Mouse (Mus musculus) neural tube, embryonic 11.5 days (tissue): ENCODE data around the gene Epha2. TPM values are rescaled to one million over a fixed set of nuclear protein-coding genes. Genes with fewer than 3 reads are reported as not detected.

Experiments
- ATAC-seq: fragments of 200-750 bp; cut with Nextera tagmentation; 2 replicates; pipeline ENCODE4 v1.8.0; 2017; ENCODE audit warnings: moderate number of reproducible peaks, mild to moderate bottlenecking, moderate TSS enrichment, moderate library complexity; ENCODE audit not compliant: insufficient read depth, low FRiP score, low TSS enrichment
- DNase-seq: peaks from one replicate; pipeline ENCODE4 v3.0.0-alpha.2; 2015; ENCODE audit warnings: low spot score
- H3K27ac ChIP-seq: fragments of 300-500 bp; sonication (generic); 2 replicates; pipeline ENCODE4 v1.5.1; 2014; ENCODE audit warnings: low read depth, mild to moderate bottlenecking, low read length
- H3K27me3 ChIP-seq: fragments of 300-500 bp; sonication (generic); 2 replicates; pipeline ENCODE4 v1.6.1; 2014; ENCODE audit warnings: mild to moderate bottlenecking, low read length, mixed read lengths; ENCODE audit not compliant: control insufficient read depth, insufficient read depth
- H3K36me3 ChIP-seq: fragments of 300-500 bp; sonication (generic); 2 replicates; pipeline ENCODE4 v1.6.1; 2014; ENCODE audit warnings: mild to moderate bottlenecking, low read length, moderate library complexity, mixed read lengths; ENCODE audit not compliant: control insufficient read depth, insufficient read depth
- H3K4me1 ChIP-seq: fragments of 300-500 bp; sonication (generic); 2 replicates; pipeline ENCODE4 v1.6.1; 2014; ENCODE audit warnings: low read length, mixed read lengths; ENCODE audit not compliant: control insufficient read depth, insufficient read depth
- H3K4me2 ChIP-seq: fragments of 300-500 bp; sonication (generic); 2 replicates; pipeline ENCODE4 v1.6.1; 2014; ENCODE audit warnings: low read depth, mild to moderate bottlenecking, moderate library complexity
- H3K4me3 ChIP-seq: fragments of 300-500 bp; sonication (generic); 2 replicates; pipeline ENCODE4 v1.5.1; 2014; ENCODE audit warnings: low read depth, low read length
- H3K9ac ChIP-seq: fragments of 300-500 bp; sonication (generic); 2 replicates; pipeline ENCODE4 v1.6.1; 2014; ENCODE audit warnings: mild to moderate bottlenecking, low read length
- H3K9me3 ChIP-seq: fragments of 300-500 bp; sonication (generic); 2 replicates; pipeline ENCODE4 v1.6.1; 2016; ENCODE audit warnings: low read length; ENCODE audit not compliant: control insufficient read depth
- WGBS: fragments of 180-500 bp; shearing (Covaris S2); extraction: QIAGEN DNeasy Blood & Tissue Kit; methylation state at CpG from one replicate; pipeline ENCODE4 v1.1.7; 2014; 5-methylcytosine and 5-hydroxymethylcytosine counted together
- polyA plus RNA-seq: library from polyadenylated mRNA; unstranded; fragments of >200 nt; fragmentation: Nextera tagmentation; extraction: Ambion mirVana; gene quantifications from 2 replicates; pipeline ENCODE4 v1.2.1, GENCODE M21; 2014

The Epha2 gene
- polyA plus RNA-seq, 1 experiment from 2014 or later = 2.5 TPM

DNA sequence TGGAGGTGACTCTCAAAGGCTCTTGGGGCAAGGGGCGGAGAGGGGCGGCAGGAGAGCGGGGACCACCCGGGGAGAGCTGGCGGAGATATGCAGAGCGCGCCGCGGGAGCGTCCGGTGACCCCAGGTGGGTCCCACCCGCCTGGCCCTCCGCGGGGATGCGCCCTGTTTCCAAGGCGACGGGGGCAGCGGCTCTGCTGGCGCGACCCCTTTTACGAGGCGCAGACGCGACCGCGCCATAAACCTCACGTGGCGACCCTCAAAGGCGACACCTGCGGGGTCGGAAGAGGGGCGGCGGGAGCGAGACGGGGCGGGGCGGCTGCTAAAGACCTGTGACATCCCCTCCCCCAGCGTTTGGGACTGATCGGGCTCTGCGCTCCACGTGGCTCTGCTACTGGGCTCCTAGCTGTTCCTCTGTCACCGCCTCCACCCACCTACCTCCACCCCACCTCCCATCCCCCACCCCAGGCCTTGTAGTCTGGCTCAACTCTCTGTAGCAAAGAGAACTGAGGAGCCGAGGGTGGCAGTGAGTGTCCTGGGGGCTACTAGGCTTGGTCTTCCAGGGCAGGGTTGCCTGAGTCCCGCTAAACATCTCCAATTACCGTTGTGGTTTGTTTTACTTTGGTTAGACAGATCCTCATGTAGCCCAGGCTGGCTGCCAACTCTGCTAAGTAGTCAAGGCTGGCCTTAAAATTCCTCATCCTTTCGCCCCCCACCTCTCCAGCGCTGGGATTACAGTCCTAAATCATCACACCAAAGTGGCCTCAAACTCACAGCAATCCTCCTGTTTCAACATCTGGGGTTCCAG, 9.3 kb upstream of the Epha2 start:
- no peak for DNase-seq
- peak; percentile 21; the same call in 1 of the 2 replicates for ATAC-seq

DNA sequence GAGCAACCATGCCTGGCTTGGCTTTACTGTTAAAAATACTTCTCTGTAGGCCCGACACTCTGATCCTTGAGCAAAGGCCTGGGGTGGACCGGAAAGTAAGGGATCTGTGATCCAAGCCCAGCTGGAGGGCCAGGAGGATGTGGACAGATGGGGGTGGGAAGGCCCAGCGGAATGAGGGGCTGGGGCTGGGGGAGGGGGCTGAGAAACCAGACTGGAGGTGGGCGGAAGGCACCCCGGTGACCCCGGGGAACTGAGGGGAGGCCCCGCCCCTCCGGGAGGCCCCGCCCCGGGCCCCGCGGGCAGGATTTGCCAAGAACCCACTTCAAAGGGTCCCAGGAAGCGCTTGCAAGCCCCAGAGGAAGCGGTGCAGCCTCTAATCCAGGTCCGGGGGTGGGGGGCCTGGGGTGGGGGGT, 5.3 kb upstream of the Epha2 start:
- Histone ChIP-seq H3K9me3 (no peaks in the 10 kb centered on the region), H3K36me3 (no peaks in the 10 kb centered on the region), H3K4me1 (peaks cover 12% of the 10 kb centered on the region), H3K27me3 (peaks cover 31% of the 10 kb centered on the region), H3K4me2 (peak overlapping the region; percentile 23; the same call in 1 of the 2 replicates), H3K4me3 (no peak overlapping the region), H3K9ac (0 out of 2 replicates have a peak overlapping the region, but pooled peaks have one; percentile 24), H3K27ac (no peak overlapping the region)
- ATAC-seq (no peak), DNase-seq (no peak)
- WGBS = 3% methylated on average over 13 of the region's 15 CpGs

More for the DNA sequence above, 9.3 kb upstream of the Epha2 start:
- Histone ChIP-seq H3K4me3 (peak overlapping the region; percentile 27), H3K9ac (peak overlapping the region; percentile 43; the same call in 1 of the 2 replicates), H3K36me3 (no peaks in the 10 kb centered on the region), H3K27ac (no peak overlapping the region), H3K9me3 (no peaks in the 10 kb centered on the region), H3K4me2 (peak overlapping the region; percentile 57), H3K4me1 (peaks cover 19% of the 10 kb centered on the region), H3K27me3 (peaks cover 29% of the 10 kb centered on the region)
- 1% methylated on average over 39 of the region's 47 CpGs for WGBS

DNA sequence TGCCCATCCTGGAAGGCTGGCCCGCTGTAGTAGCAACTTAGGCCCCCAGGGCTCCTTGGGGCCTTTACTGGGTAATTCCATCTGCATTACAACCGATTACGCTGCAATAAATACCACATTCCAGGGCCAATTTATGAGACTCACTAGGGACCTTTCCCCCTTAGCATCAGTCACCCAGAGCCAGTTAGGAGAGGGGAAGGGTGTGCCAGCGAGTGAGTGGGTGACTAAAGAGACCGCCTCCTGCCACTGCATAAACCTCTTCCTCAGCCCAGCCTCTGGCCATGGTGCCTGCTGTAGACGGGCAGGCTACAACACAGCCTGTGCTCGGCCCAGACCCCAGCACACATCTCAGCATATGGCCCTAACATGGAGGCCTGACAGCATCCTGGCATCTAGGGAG, 3.1 kb upstream of the Epha2 start:
- no peak for DNase-seq
- ATAC-seq = no peak
- 28% methylated on average over 7 of the region's 7 CpGs for WGBS

DNA sequence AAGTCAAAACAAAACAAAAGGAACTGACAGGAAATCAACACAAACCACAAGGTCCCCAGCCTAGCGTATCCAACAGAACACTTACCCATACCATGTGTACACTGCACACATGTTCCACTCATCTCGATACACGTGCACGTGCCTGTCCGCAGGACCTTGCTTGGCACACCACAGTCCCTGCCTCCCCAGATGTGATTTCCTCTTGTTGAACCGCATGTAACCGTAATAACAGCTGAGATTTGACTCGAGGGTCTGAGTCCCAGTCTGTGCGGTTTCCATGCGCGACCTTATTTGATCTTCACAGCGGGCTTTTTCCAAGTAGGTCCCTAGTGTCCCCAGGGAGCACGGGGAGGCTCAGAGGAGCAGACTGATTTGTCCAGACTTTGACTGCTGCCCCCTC, 1.7 kb upstream of the Epha2 start:
- Histone ChIP-seq H3K36me3 (no peaks in the 10 kb centered on the region), H3K9ac (no peak overlapping the region), H3K4me3 (no peak overlapping the region), H3K4me2 (no peak overlapping the region), H3K27ac (no peak overlapping the region), H3K27me3 (peaks cover 36% of the 10 kb centered on the region), H3K4me1 (peaks cover 14% of the 10 kb centered on the region), H3K9me3 (no peaks in the 10 kb centered on the region)
- ATAC-seq (no peak), DNase-seq (no peak)
- WGBS = 65% methylated on average over 13 of the region's 13 CpGs

More for the DNA sequence above, 3.1 kb upstream of the Epha2 start:
- Histone ChIP-seq H3K9ac (no peak overlapping the region), H3K4me3 (no peak overlapping the region), H3K36me3 (no peaks in the 10 kb centered on the region), H3K4me1 (peaks cover 14% of the 10 kb centered on the region), H3K9me3 (no peaks in the 10 kb centered on the region), H3K4me2 (no peak overlapping the region), H3K27me3 (peaks cover 36% of the 10 kb centered on the region), H3K27ac (no peak overlapping the region)

DNA sequence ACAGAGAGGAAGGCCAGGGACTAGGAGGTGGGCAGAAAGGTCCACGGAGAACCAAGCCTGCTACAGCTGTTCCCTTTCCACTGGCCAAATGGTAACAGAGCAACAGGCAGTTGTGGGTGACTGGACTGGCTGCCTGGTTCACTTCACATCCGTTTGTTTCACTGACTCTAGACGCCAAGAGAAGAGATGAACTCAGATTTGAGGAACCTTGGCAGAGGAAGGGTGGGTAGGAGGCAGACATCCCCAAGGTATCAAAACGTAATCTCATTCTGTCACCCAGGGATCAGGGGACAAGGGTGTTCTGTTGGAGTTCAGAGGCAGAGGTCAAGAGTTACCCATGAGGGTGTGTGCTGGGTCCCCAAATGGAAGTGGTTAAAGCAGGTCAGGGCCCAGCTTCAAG, 844 bp upstream of the Epha2 start:
- H3K36me3 ChIP-seq = no peaks in the 10 kb centered on the region
- peaks cover 36% of the 10 kb centered on the region for H3K27me3 ChIP-seq
- peaks cover 14% of the 10 kb centered on the region for H3K4me1 ChIP-seq
- ATAC-seq (no peak), DNase-seq (no peak)
- no peak overlapping the region for H3K27ac ChIP-seq
- no peak overlapping the region for H3K9ac ChIP-seq
- H3K4me3 ChIP-seq = no peak overlapping the region
- H3K4me2 ChIP-seq = no peak overlapping the region
- H3K9me3 ChIP-seq = no peaks in the 10 kb centered on the region
- 60% methylated on average over 4 of the region's 4 CpGs for WGBS

DNA sequence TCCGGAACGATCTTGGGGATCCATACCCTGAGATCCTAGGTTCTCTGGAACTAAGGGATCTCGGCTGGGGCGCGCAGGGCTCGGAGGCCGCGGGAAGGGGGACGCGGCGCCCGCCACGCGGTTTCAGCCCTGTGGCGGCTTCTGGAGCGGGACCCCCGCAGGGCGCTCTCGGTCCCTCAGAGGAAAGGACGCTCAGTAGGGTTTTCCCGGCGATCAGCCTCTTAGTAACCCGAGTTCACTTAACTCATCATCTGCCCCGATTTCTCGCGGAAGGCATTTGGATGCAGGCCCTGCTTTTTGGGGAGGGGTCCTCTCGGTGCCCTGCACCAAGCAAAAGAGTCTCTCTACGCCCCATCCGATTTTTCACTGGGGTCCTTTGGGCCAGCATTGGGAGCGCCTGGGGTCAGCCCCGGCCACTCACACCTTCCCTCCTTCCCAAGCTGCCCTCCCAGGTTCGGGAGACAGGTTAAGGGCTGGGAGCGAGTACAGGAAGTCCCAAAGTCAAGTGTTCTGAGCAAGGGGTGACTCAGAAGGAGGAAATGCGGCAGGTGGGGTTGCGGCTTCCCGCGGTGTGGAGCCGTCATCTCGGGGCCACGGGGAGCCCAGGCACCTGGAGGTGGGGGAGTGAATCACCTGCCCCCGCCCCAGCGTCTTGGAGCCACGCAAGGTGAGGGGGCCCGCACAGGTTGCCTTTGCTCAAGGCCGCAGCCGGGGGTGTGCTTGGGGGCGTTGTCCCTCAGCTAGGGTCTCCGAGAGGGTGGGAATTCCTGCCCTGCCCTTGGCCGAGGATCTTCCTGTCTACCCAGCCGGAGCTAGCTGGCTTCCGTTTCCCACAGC, 769 bp downstream of the Epha2 start:
- H3K4me3 ChIP-seq = peak overlapping the region; percentile 56
- no peaks in the 10 kb centered on the region for H3K9me3 ChIP-seq
- no peaks in the 10 kb centered on the region for H3K36me3 ChIP-seq
- H3K9ac ChIP-seq = peak overlapping the region; percentile 63
- H3K4me1 ChIP-seq = peaks cover 17% of the 10 kb centered on the region
- DNase-seq = peak; percentile 46
- ATAC-seq = no peak
- H3K4me2 ChIP-seq = peak overlapping the region; percentile 95
- H3K27me3 ChIP-seq = peaks cover 29% of the 10 kb centered on the region
- H3K27ac ChIP-seq = no peak overlapping the region
- WGBS = under 1% methylated on average over 51 of the region's 51 CpGs

DNA sequence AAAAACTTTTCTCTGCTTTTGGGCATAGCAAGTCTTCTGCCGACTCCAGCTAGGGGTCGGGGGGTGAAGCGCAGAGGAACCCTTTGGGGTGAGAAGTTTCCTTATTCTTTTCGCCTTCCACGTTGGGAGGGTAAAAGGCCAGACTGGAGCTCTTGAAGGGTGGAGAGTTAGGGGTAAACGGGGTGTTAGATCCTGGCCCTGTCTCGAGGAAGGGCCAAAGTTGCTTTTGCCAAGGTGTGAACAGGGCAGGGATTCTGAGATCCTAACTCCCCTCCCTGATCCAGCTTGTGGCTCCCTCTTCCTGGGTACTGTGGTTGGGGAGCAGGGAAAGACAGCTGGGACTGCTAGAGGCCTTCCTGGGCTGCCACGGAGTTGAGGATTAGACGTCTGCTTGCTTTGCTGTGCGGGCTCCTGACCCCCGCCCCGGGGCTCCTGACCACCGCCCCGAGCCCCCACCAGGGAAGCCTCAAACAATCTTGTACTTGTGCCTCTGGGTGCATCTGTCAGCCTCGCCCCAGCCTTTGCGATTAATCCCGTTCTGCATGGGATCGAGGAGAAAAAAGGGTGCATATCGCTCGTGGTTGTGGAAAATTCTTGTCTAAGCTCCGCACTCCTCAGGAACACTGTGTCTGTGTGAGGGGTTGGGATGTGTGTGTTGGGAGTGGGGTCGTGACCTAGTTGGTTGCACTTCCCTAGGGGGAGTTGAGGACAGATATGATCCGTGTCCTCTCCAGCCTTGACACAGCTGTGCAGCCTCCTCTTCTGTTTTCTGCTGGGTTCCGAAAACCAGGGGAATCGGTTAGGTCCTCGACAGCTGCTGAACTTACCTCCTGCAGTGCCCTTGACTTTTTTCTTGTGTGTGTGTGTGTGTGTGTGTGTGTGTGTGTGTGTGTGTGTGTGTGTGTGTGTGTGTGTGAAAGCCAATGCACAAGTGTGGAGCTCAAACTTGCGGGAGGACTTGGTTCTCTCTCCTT, 1.7 kb downstream of the Epha2 start:
- WGBS = 8% methylated on average over 27 of the region's 27 CpGs
- no peak for ATAC-seq
- no peak overlapping the region for H3K27ac ChIP-seq
- peak overlapping the region; percentile 56 for H3K4me3 ChIP-seq
- peaks cover 26% of the 10 kb centered on the region for H3K27me3 ChIP-seq
- peak overlapping the region; percentile 29; the same call in 1 of the 2 replicates for H3K9ac ChIP-seq
- H3K9me3 ChIP-seq = no peaks in the 10 kb centered on the region
- peak overlapping the region; percentile 95 for H3K4me2 ChIP-seq
- peaks cover 19% of the 10 kb centered on the region for H3K4me1 ChIP-seq
- H3K36me3 ChIP-seq = no peaks in the 10 kb centered on the region
- no peak for DNase-seq
